Mouse (Mus musculus): ENCODE data around the gene Esam.

Esam gene

DNA sequence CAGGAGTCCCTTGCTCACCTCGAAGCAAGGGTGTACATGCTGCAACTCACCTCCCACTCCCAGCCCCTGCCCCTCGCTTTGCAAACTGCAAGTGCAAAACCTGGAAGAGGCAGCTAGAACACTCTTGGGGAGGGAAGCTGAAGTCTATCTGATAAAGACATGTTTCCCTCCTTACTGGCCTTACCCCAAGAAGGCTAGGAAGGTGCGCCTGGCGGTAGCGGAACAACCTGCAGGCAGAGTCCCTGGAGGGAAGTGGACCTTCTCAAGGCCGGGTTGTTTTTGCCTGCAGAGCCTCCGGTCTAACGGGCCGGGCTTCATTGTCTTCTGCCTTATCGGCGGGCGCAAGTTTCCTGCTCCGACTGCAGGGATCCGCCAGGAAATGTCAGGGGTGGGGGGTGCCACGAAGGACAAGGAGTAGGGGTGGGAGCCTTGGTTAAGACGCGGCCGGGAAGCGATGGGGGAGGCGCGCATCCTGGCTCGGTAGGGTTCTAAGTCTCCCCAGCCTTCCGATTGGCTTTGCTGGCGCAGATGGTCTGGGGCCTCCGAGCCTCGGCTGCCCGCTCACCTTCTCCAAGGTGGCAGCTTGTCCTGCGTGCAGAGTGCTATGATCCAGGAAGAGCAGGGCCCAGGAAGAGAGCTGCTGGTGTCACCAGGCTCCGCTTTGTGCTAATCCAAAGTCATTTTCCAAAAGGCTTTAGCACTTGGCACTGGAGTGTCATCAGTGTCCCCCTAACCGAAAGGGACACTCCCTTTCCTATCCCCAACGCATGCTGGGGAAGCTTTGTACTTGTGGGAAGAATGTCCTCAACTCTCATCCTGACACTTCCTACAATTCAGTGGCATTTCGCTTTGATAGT, 2.4 kb downstream of the Esam start:
- no peak for DNase-seq (ENCODE audit: low read depth, low spot score)

DNA sequence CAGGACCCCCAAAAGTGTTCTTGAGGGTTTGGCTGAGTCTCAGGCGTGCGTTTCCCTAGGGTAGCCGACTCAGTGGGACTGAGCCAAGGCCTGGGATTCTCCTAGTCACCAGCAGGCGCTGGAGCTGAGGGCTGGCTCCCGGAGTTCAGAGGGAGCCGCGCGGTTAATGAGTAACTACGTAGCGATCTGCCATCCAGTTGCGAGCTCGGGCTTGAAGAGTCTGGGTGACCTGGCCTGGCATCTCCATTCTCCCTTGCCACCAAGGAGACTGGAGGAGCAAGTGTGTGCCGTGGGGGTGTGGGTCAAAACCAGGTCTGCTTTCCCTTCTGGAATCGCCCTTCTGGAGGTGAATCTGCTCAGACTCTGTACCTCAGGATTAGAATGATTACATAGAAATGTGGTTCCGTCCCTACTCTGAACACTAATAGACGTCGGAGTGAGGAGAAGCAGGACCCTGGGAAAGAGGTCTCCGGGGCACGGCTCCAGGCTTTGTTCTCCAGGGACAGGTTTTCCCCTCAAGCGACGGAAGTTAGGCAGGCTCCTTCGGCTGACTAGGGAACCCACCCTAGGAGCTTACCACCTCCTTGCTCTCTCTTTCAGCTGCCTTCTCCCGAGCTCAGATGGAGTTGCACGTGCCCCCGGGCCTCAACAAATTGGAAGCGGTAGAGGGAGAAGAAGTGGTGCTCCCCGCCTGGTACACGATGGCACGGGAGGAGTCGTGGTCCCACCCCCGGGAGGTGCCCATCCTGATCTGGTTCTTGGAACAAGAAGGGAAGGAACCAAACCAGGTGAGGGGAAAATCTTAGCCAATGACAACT, 3.2 kb downstream of the Esam start:
- no peak for DNase-seq (ENCODE audit: low read depth, low spot score)

DNA sequence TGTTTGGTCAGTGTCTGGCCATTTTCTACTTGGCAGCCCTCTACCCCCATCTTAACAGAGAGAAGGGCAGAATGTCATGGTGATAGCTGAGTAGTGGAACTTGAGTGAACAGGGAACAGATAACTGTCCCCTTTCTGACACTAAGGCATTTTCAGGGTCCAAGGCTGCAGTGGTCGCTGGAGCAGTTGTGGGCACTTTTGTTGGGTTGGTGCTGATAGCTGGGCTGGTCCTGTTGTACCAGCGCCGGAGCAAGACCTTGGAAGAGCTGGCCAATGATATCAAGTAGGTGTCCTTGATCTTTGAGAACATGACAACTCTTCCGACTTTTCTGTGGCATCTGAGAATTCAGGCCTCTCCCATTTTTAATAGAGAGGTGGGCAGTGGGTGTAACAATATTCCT, 9.0 kb downstream of the Esam start:
- no peak for DNase-seq (ENCODE audit: low read depth, low spot score)

DNA sequence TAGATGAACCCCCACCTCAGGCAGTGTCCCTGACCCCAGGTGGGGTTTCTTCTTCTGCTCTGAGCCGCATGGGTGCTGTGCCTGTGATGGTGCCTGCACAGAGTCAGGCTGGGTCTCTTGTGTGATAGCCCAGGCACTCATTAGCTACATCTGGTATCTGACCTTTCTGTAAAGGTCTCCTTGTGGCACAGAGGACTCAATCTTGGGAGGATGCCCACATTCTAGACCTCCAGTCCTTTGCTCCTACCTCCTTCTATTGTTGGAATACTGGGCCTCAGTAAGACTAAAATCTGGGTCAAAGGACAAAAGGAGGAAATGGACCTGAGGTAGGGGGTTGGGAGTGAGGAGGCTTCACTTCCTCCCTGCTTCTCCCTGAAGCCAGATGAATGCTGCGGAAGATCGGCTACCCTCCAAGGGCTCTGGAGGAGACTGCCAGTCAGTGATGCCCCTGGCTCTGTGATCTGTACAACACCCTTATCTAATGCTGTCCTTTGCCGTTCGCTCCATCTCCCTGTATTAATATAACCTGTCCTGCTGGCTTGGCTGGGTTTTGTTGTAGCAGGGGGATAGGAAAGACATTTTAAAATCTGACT, 9.9 kb downstream of the Esam start:
- DNase-seq (ENCODE audit: low read depth, low spot score) = no peak

DNA sequence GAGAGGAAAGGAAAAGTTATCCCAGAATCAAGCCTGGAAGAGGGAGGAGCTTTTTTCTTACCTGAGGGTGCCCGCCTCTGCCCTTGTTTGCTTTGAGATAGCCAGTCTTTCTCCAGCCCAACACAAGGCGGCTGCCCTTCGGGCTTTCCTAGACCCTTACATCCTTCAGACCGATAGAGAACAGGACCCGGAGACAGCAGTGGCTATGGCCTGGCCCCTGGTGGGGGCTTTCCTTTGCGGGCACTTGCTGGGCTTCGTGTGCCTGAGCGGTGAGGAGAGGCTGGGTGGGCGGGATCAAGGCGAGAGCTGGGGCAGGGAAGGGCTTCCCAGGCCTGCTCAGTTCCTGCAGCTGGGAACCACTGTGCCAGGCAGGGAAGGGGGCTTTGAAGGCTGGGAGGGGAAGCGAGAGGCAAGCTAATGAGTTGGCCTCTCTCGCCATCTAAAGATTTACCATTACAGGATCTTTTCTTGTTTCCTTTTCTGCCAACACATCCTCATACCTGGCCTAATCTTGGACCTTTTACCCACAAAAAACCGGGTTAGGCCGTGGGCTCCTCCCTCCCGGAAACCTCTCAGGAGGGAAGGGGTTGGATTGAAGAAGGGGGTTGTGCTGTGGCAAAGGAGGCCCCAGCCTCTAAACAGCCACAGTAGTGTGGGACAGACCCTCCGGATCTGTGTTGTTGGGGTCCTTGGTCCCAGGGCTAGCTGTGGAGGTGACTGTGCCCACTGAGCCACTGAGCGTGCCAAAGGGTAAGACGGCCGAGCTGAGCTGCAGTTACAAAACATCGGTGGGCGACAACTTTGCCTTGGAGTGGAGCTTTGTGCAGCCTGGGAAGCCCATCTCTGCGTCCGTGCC, 11.5 kb downstream of the Esam start, which contains the start of gene Vsig2:
Gene Vsig2, plus strand, starts transcription at position 86 of the 856 bp plus-strand sequence.
- DNase-seq (ENCODE audit: low read depth, low spot score) = no peak

DNA sequence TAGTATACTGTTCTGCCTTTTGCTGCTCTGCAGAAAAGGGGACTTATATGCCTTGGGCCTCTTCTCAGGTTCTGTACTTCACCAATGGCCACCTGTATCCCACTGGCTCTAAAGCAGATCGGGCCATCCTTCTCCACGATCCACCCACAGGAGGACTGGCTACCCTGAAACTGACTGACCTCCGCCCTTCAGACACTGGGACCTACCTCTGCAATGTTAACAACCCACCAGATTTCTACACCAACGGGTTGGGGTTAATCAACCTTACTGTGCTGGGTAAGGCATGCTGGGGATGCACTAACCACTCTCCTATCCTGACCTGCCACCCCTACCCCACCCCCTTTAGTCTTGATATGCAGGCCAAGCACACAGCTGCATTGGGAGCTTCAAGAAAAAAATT, 12.3 kb downstream of the Esam start:
- DNase-seq (ENCODE audit: low read depth, low spot score) = no peak

DNA sequence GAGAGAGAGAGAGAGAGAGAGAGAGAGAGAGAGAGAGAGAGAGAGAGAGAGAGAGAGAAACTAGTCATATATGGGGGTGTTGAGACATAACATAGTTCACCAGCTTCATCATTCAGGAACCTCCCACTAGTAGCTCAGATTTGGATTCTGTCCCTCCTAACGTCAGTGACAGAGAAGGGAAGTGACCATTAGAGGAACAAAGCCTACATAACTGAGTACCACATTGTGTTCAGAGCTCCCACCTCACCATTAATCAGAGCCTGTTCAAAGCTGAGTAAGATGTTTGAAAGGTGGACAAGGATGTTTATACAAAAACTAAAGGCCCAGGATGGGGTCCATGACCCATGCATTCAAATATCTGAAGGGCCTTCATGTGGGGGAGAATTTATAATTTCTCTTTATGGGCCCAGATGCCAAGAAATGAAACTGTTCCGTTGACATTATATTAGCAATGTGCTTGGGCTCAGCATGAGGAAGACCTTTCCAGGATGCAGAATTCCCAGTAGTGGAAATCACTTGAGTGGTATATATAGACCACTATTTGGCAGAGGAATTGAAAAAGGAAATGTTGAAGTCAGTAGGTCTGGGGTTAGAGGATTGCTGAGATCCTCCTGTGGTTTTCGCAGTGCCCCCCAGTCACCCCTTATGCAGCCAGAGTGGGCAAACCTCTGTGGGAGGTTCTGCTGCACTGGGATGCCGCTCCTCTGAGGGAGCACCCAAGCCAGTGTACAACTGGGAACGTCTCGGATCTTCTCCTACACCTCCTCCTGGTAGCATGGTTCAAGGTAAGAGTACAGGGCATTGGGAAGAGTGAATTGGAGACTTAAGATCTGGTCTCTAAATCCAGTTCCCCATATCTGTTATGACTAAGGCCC, 13.1 kb downstream of the Esam start:
- DNase-seq (ENCODE audit: low read depth, low spot score) = no peak

DNA sequence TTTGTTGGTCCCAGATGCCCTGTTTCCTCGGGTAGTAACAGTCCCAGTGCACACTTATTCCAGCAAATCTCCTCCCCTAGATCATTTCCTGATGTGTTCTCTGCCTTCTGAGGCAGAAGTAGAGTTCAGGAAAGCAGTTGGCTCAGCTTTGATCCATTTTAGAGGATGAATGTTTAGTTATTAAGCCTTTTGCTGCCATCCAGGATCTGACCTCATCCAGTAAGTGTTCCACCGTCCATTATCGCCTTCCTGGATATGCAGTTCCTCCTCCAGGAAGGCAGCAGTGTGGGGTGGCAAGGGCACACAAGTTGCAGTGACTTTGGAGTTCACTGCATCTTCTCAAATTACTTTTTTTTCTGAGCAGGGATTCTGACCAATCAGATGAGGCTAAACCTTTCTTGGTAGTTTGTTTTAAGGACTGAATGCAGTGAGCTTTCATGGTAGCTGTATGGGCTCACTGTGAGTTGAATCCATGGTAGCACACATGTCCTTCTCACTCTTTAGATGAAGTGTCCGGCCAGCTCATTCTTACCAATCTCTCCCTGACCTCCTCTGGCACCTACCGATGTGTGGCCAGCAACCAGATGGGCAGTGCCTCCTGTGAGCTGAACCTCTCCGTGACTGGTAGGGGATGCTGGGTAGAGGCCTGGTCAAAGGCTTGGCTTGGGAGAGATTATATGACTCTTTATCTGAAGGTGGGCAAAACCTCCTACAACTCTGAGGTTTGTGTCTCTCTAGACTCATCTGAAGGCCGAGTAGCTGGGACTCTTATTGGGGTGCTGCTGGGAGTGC, 14.2 kb downstream of the Esam start:
- DNase-seq (ENCODE audit: low read depth, low spot score) = no peak

DNA sequence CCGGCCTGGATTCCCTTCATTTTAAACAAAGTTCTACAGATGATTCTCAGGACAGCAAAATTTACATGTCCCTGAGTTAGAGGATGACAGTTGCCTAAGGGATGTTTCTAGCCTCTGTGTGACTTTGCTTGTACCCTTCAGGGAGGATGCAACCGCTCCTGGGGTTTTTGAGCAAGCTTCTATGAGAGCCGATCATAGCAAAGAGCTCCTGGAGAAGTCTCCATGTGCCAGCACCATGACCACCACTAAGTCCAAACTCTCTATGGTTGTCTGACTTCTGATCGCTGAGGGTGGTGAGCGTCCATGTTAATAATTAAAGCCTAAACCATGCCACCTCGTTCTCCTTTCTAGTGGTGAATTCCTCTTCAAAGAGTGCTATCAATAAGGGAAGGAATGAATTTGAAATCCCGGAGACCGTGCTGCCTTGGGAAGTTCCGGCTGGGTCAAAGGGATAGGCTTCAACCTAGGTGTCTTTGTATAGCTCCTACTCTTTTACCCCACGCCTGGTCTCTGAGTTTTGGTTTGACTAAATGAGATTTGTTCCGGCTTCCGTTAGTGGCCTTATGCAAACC, 16.1 kb downstream of the Esam start:
- no peak for DNase-seq (ENCODE audit: low read depth, low spot score)

DNA sequence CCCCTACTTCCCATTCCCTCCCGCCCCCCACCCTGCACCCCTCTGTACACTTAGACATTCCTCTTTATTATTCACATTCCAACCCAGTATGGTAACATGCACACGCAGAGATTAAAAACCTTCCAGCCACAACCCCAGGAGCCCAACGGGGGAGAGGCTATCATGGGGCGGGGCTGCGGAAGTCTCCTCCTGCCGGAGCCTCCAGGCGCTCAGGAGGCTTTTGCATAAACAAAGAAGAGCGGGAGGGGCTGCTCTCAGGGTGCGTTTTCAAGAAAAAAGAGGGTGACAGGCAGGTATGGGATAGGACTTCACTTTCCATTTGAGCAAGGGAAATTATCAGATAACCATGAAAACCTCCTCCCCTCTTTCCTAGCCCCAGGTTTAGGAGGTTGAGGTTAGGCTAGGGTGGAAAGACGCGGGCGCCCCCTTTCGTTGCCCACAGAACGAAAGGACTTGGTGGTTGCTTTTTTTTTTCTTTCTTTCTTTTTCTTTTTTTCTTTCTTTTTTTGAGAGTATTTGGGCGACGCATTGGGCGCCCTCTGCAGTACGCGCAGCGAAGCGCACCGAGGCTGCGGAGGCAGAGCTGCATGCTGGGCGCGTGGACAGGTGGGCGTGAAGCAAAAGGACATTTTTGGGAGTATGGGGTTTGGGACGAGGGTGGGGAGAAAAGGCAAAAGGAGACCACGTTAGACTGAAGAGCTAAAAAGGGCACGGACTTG, 16.7 kb downstream of the Esam start:
- no peak for DNase-seq (ENCODE audit: low read depth, low spot score)

DNA sequence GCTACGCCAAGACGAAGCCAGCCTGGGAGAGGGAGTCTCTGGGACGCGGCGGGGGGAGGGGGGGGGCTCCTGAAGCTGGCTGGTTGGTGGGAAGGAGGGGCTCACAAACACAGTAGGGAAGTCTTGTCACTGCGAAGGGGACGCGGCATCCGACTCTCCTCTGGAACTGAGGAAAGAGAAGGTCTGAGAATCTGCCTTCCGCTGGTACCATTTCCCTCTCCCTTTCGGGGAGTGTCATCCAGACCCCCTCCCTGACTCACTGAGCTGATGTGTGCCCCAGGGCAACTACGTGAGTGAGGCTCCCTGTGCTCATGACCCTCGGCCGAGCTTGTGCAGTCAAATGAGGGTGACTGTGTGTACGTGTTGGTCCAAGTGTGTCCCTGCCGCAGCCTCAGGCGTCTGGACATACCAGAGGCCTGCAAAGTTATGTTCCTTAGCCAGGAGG, 17.3 kb downstream of the Esam start:
- DNase-seq (ENCODE audit: low read depth, low spot score) = no peak

DNA sequence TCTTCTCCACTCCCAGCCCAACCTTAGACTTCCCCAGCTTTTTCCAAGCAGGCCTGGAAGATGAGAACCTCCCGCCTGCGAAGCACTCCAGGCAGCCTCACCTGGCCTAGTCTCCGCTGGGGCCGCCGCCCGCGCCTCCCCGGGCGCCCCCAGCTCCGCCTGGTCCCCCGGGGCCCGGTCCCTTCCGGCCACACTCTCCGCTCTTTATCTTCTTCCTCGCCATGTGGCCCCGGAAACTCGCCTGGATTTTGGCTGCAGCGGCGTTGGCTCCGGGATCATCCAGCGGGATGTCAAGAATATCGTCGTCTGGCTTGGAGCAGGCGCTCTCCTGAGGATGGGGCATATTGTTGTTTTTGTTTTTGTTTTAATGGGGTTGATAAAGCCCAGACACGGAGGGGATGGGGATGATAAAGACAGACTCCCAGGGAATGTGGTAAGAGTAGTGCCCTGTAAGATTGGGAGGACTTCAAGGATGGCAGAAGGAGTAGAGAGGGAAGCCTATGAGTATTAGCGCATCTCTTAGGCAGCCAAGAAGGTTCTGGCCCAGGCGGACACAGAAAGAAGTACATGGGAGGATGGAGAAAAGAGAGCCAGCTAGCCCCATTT, 18.1 kb downstream of the Esam start:
- no peak for DNase-seq (ENCODE audit: low read depth, low spot score)

DNA sequence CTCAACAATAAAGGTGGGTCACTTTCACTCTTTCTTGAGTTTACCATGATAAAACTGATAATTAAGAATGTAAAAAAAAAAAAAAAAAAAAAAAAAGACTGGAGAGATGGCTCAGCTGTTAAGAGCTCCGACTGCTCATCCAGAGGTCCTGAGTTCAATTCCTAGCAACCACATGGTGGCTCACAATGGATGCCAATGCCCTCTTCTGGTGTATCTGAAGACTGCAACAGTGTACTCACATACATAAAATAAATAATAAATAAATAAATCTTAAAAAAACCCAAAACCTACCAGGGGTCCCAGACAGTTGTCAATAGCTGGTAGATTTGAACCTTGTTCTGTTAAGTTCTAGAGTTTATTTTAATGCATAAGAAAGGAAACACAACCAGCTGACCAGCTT, 19.0 kb downstream of the Esam start:
- no peak for DNase-seq (ENCODE audit: low read depth, low spot score)

DNA sequence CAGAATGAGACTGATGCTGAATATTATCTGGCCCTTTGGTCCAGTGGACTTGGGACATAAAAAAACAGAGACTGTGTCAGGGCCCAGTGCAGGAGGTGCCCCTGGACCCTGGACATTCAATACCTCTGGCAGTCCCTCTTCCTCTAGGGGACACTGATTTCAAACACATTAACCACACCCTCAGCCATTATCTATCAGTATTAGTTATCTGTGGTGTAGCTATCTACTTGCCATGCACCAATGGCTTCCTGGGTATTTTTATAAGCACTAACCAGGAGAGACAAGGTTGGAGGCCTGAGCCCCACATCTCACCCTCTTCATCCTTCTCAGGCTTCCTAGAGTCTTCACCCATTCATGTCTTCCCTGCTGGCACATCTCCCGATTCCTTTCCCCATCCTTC, 22.6 kb downstream of the Esam start:
- no peak for DNase-seq (ENCODE audit: low read depth, low spot score)

DNA sequence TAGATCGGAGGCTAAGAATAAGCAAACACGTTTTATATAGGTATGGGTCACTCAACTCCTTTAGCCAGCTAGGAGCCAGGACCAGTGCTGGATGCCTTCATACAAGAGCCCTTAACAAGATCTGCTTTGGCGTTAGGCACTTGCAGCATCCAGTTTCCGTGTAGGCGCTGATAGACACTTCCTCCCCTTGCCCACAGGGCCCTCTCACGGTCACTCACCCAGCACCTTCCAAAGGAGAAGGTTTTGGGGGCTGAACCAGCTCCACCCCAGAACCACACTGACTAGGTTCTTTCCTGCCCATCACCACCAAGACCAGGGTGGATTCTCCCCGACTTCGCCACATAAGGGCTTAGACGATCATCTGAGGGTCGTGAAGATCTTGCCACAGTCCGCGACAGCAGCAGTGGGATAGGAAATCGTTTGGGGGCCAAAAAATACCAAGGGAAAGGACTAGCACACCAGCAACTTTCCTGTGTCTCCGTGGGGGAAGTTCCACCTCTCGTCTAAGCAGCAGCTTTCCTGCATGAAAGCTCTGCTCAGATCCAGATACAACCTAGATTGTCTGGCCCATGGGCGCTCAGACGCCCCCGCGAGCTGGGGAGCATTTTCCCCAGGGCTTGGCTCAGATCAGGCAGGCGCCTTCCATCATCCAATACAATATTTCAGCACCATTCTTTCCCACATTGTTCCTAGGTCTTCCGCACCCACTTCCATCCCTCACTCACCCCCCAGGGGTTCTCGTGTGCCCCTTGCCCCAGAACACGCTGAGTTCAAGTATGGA, 24.1 kb downstream of the Esam start:
- no peak for DNase-seq (ENCODE audit: low read depth, low spot score)

DNA sequence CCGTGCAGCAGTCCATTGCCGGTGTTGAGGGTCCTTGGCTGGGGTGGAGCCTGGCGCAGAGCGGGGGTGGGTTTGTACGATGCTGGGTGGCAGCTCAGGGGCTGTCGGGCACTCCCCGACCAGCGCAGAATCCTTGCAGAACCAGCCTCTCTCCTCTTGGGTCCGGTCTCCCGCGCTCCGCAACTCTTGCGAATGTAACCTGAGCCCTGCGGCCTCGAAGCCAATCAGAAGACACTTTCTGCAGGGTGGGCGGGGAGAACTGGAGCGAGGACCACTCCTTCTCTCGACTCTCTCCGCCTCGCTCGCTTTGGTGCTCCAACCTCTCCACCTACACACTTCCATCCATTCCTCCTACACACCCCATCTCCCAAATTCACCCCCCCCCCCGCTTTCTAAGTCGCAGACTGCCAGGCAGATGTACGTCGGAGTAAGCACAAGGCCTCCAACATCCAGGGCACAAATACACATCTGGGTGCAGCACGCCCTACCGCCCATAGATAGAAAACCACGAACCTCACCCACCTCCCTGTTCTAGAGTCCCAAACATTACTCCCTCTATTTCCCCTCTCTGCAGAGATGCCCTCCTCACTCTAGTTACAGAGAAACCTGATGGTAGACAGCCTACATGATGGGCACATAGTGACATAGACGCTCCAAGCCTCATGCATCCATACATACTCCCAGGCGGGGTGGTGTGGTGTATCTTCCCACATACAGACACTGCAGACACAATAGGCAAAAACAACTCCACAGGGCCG, 24.8 kb downstream of the Esam start, which contains the start of gene Nrgn:
Gene Nrgn, minus strand, starts transcription at position 369 of the 758 bp plus-strand sequence.
- peak; percentile 50 for DNase-seq (ENCODE audit: low read depth, low spot score)

DNA sequence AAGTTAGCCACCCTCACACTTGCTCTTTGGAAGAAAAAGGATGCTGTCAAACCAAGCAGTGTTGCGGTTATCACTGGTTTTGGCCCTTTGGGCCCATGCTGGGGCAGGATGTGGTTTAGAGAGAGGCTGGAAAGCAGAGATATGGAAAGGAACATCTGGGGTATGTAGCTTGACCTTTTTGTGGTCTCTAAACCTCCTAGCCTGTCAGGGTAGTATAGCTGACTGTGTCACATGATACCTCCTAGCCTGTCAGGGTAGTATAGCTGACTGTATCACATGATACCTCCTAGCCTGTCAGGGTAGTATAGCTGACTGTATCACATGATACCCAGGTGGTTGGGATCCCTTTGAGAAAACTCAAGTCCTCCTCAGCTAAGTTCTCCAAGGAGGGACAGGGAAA, 26.4 kb downstream of the Esam start:
- no peak for DNase-seq (ENCODE audit: low read depth, low spot score)

All from brain, embryonic 18.5 days (tissue).